Mouse (Mus musculus) gastrocnemius, postnatal 4 days (tissue): ENCODE measurements around the gene Fbxl13. TPM values are rescaled to one million over a fixed set of nuclear protein-coding genes. Genes with fewer than 3 reads are reported as not detected.

Experiments
- DNase-seq, 2 experiments: peaks; one replicate each; pipeline ENCODE4 v3.0.0; 2021 to 2022; ENCODE audit warnings: low spot score in 2 of 2, mixed read lengths in 2 of 2
- total RNA-seq, 2 experiments: library from RNA; stranded (reverse); gene quantifications; 2 replicates each; pipeline ENCODE4 v1.2.3; 2021

Gene Fbxl13
- total RNA-seq, 2 experiments from 2014 or later, result 0.29 to 0.34 TPM

- DNase-seq, result peak; percentile 25 to 64
These were observed 117.9 kb downstream of the Fbxl13 start for GRCm38 (mm10) chr5:21527488-21527911.

GRCm38 (mm10) chr5:21526835-21527485, 118.5 kb downstream of the Fbxl13 start:
- no peak for DNase-seq

- no peak for DNase-seq
These were observed 126.3 kb downstream of the Fbxl13 start for GRCm38 (mm10) chr5:21519166-21519565.

GRCm38 (mm10) chr5:21518207-21518606, 127.2 kb downstream of the Fbxl13 start:
- no peak for DNase-seq

GRCm38 (mm10) chr5:21517562-21517961, 127.9 kb downstream of the Fbxl13 start:
- no peak for DNase-seq

- no peak for DNase-seq
These were observed 132.1 kb downstream of the Fbxl13 start for GRCm38 (mm10) chr5:21513363-21513762.

GRCm38 (mm10) chr5:21509801-21510200, 135.6 kb downstream of the Fbxl13 start:
- DNase-seq, result no peak

GRCm38 (mm10) chr5:21506887-21507286, 138.5 kb downstream of the Fbxl13 start:
- DNase-seq, result no peak

- DNase-seq, result no peak
These were observed 140.3 kb downstream of the Fbxl13 start for GRCm38 (mm10) chr5:21505159-21505558.

GRCm38 (mm10) chr5:21502936-21503610, 142.4 kb downstream of the Fbxl13 start:
- DNase-seq, result no peak

- DNase-seq, result no peak
These were observed 144.5 kb downstream of the Fbxl13 start for GRCm38 (mm10) chr5:21500941-21501340.

GRCm38 (mm10) chr5:21500133-21500532, 145.3 kb downstream of the Fbxl13 start:
- DNase-seq, result no peak

- no peak for DNase-seq
These were observed 146.5 kb downstream of the Fbxl13 start for GRCm38 (mm10) chr5:21498925-21499324.

GRCm38 (mm10) chr5:21498490-21498889, 146.9 kb downstream of the Fbxl13 start:
- DNase-seq, result no peak

- peak in 1 of 2 experiments; percentile 30 for DNase-seq
These were observed 148.6 kb downstream of the Fbxl13 start for GRCm38 (mm10) chr5:21496881-21497280.

- DNase-seq, result peak; percentile 47 to 67
These were observed 149.1 kb downstream of the Fbxl13 start for GRCm38 (mm10) chr5:21496321-21496720.

- DNase-seq, result no peak
These were observed 150.7 kb downstream of the Fbxl13 start for GRCm38 (mm10) chr5:21494781-21495180.

GRCm38 (mm10) chr5:21493294-21493999, 152.0 kb downstream of the Fbxl13 start:
- no peak for DNase-seq

- DNase-seq, result no peak
These were observed 153.2 kb downstream of the Fbxl13 start for GRCm38 (mm10) chr5:21492213-21492612.

- no peak for DNase-seq
These were observed 154.0 kb downstream of the Fbxl13 start for GRCm38 (mm10) chr5:21491469-21491868.

- DNase-seq, result no peak
These were observed 156.3 kb downstream of the Fbxl13 start for GRCm38 (mm10) chr5:21489135-21489534.

- no peak for DNase-seq
These were observed 156.9 kb downstream of the Fbxl13 start for GRCm38 (mm10) chr5:21488506-21488905.
